Mouse (Mus musculus) heart, embryonic 14.5 days (tissue): ENCODE measurements at regions not wholly inside any gene's neighbourhood (a gene's known extent, or its start where the extent isn't known, plus 50 kb on each side); places are given as distances from the start of the nearest gene placed in this dataset.

ENCODE experiments used
- ATAC-seq: fragments of 200-750 bp; cut with Nextera tagmentation; 2 replicates; pipeline ENCODE4 v1.8.0; 2017; ENCODE audit warnings: low read depth, moderate TSS enrichment; ENCODE audit not compliant: insufficient number of reproducible peaks, insufficient read depth, low FRiP score
- H3K27ac ChIP-seq, 2 experiments: fragments of 200-500 bp in 1 of 2; fragments of 300-500 bp in 1 of 2; sonication (generic) in 1 of 2; replicated peaks in 1 of 2; 2 replicates each; pipeline ENCODE4 v1.5.1; 2012 to 2014; ENCODE audit warnings: low read depth in 2 of 2, low read length in 2 of 2, control low read depth in 1 of 2, mild to moderate bottlenecking in 1 of 2, mixed read lengths in 1 of 2; ENCODE audit not compliant: control insufficient read depth in 1 of 2, insufficient read depth in 1 of 2
- H3K27me3 ChIP-seq: fragments of 300-500 bp; sonication (generic); 2 replicates; pipeline ENCODE4 v1.6.1; 2014; ENCODE audit warnings: mild to moderate bottlenecking, low read length, control low read depth; ENCODE audit not compliant: control insufficient read depth, insufficient read depth
- H3K36me3 ChIP-seq: fragments of 300-500 bp; sonication (generic); 2 replicates; pipeline ENCODE4 v1.6.1; 2014; ENCODE audit warnings: mild to moderate bottlenecking, control low read depth, low read length, mixed read lengths; ENCODE audit not compliant: control insufficient read depth, insufficient read depth
- H3K4me1 ChIP-seq, 2 experiments: fragments of 200-500 bp in 1 of 2; fragments of 300-500 bp in 1 of 2; sonication (generic) in 1 of 2; 2 replicates each; pipeline ENCODE4 v1.6.1; 2012 to 2014; ENCODE audit warnings: low read length in 2 of 2, control low read depth in 1 of 2, mixed read lengths in 1 of 2; ENCODE audit not compliant: control insufficient read depth in 2 of 2, insufficient read depth in 2 of 2
- H3K4me2 ChIP-seq: fragments of 300-500 bp; sonication (generic); 2 replicates; pipeline ENCODE4 v1.6.1; 2014; ENCODE audit warnings: mild to moderate bottlenecking, low read length
- H3K4me3 ChIP-seq, 2 experiments: fragments of 200-500 bp in 1 of 2; fragments of 300-500 bp in 1 of 2; sonication (generic) in 1 of 2; 2 replicates each; pipeline ENCODE4 v1.5.1; 2012 to 2014; ENCODE audit warnings: low read length in 2 of 2, mild to moderate bottlenecking in 2 of 2, control low read depth in 1 of 2, low read depth in 1 of 2, moderate library complexity in 1 of 2; ENCODE audit not compliant: control insufficient read depth in 1 of 2, insufficient read depth in 1 of 2
- H3K9ac ChIP-seq: fragments of 300-500 bp; sonication (generic); 2 replicates; pipeline ENCODE4 v1.6.1; 2014; ENCODE audit warnings: mild to moderate bottlenecking, low read length
- H3K9me3 ChIP-seq: fragments of 300-500 bp; sonication (generic); 2 replicates; pipeline ENCODE4 v1.6.1; 2016; ENCODE audit warnings: low read length, control low read depth; ENCODE audit not compliant: control insufficient read depth
- WGBS: fragments of 180-500 bp; shearing (Covaris S2); extraction: QIAGEN DNeasy Blood & Tissue Kit; methylation state at CpG from one replicate; pipeline ENCODE4 v1.1.7; 2014; 5-methylcytosine and 5-hydroxymethylcytosine counted together

- no peak overlapping the region for H3K9ac ChIP-seq
- H3K4me1 ChIP-seq = peaks cover 3 to 12% of the 10 kb centered on the region in 2 experiments
- no peak overlapping the region for H3K4me3 ChIP-seq
- no peak for ATAC-seq
- no peak overlapping the region; a peak in 1 of 4 replicates for H3K27ac ChIP-seq
- no peak overlapping the region for H3K4me2 ChIP-seq
- no peaks in the 10 kb centered on the region for H3K36me3 ChIP-seq
- H3K27me3 ChIP-seq = no peaks in the 10 kb centered on the region
- 81% methylated on average over 3 of the region's 3 CpGs for WGBS
- H3K9me3 ChIP-seq = no peaks in the 10 kb centered on the region
Measured at GRCm38 (mm10) chr2:51733218-51733617, 105.9 kb downstream of the Tas2r134 start.

- Histone ChIP-seq H3K9ac (no peak overlapping the region), H3K9me3 (no peaks in the 10 kb centered on the region), H3K27ac (no peak overlapping the region), H3K4me1 (peaks cover 3 to 12% of the 10 kb centered on the region in 2 experiments), H3K4me2 (no peak overlapping the region), H3K4me3 (no peak overlapping the region), H3K36me3 (no peaks in the 10 kb centered on the region), H3K27me3 (no peaks in the 10 kb centered on the region)
- 59% methylated on average over 4 of the region's 4 CpGs for WGBS
- ATAC-seq = no peak
Measured at GRCm38 (mm10) chr2:51736452-51736851, 109.1 kb downstream of the Tas2r134 start.

GRCm38 (mm10) chr2:51747675-51748319 lies 120.5 kb downstream of the Tas2r134 start:
- Histone ChIP-seq H3K4me2 (no peak overlapping the region), H3K27me3 (no peaks in the 10 kb centered on the region), H3K4me1 (no peaks in the 10 kb centered on the region), H3K27ac (no peak overlapping the region), H3K36me3 (no peaks in the 10 kb centered on the region), H3K4me3 (no peak overlapping the region), H3K9ac (no peak overlapping the region), H3K9me3 (no peaks in the 10 kb centered on the region)
- ATAC-seq = no peak
- WGBS = 82% methylated on average over 7 of the region's 7 CpGs

- H3K4me2 ChIP-seq = no peak overlapping the region
- ATAC-seq = no peak
- no peaks in the 10 kb centered on the region for H3K9me3 ChIP-seq
- no peak overlapping the region for H3K9ac ChIP-seq
- H3K36me3 ChIP-seq = no peaks in the 10 kb centered on the region
- H3K27me3 ChIP-seq = no peaks in the 10 kb centered on the region
- H3K4me3 ChIP-seq = no peak overlapping the region
- no peaks in the 10 kb centered on the region for H3K4me1 ChIP-seq
- H3K27ac ChIP-seq = no peak overlapping the region
- 71% methylated on average over 3 of the region's 3 CpGs for WGBS
Measured at GRCm38 (mm10) chr2:51749247-51749646, 121.9 kb downstream of the Tas2r134 start.

GRCm38 (mm10) chr2:51752941-51753564 lies 125.7 kb downstream of the Tas2r134 start:
- Histone ChIP-seq H3K27ac (no peak overlapping the region), H3K9ac (no peak overlapping the region), H3K4me1 (no peaks in the 10 kb centered on the region; a peak in 1 of 4 replicates), H3K36me3 (no peaks in the 10 kb centered on the region), H3K4me3 (no peak overlapping the region), H3K9me3 (no peaks in the 10 kb centered on the region), H3K27me3 (no peaks in the 10 kb centered on the region), H3K4me2 (no peak overlapping the region)
- 67% methylated on average over 12 of the region's 12 CpGs for WGBS
- ATAC-seq = no peak

- Histone ChIP-seq H3K36me3 (no peaks in the 10 kb centered on the region), H3K4me1 (no peaks in the 10 kb centered on the region; a peak in 1 of 4 replicates), H3K27me3 (no peaks in the 10 kb centered on the region), H3K4me2 (no peak overlapping the region), H3K9me3 (no peaks in the 10 kb centered on the region), H3K9ac (no peak overlapping the region), H3K27ac (no peak overlapping the region), H3K4me3 (no peak overlapping the region)
- 70% methylated on average over 7 of the region's 7 CpGs for WGBS
- ATAC-seq = no peak
Measured at GRCm38 (mm10) chr2:51753565-51754031, 126.3 kb downstream of the Tas2r134 start.

GRCm38 (mm10) chr2:51757361-51757760 lies 130.1 kb downstream of the Tas2r134 start:
- no peaks in the 10 kb centered on the region for H3K36me3 ChIP-seq
- ATAC-seq = no peak
- H3K9ac ChIP-seq = no peak overlapping the region
- H3K9me3 ChIP-seq = no peaks in the 10 kb centered on the region
- no peaks in the 10 kb centered on the region; a peak in 1 of 4 replicates for H3K4me1 ChIP-seq
- H3K27ac ChIP-seq = no peak overlapping the region
- no peaks in the 10 kb centered on the region for H3K27me3 ChIP-seq
- WGBS = 72% methylated on average over 1 of the region's 1 CpGs
- no peak overlapping the region for H3K4me2 ChIP-seq
- no peak overlapping the region for H3K4me3 ChIP-seq
